Mouse (Mus musculus): ENCODE results near the gene Zfp128.

DNA sequence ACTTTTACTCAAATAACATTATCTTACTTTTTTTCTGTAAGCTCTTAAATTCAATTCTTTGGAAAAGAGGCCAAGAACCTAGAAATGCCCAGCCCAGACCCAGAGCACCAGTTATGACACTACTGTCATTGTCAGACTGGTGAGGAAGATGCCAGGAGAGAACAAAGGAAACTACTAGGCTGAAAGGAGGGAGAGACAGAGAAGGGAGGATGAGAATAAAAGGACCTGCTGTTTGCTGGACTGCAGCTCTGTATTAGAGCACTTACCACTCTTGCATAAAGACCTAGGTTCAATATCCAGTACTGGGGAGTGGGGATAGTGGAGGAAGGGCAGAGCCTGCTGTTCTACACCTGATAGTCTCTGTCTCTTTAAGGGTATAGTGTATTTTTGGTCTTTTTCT lies 941 bp upstream of the Zfp128 start:
- no peak for TF ChIP-seq CTCF (IDR thresholded peaks at IDR 0.05; ENCODE audit: control insufficient read depth, insufficient read depth, insufficient read length)
- no peak for TF ChIP-seq USF1 (IDR thresholded peaks at IDR 0.05; ENCODE audit: low read depth)
- no peak for TF ChIP-seq MAX (IDR thresholded peaks at IDR 0.05)
- no peak for TF ChIP-seq CEBPB (IDR thresholded peaks at IDR 0.05; ENCODE audit: low read depth)
- TF ChIP-seq MYOD1 (IDR thresholded peaks at IDR 0.05; ENCODE audit: control insufficient read depth, insufficient read length, low read depth), result no peak

All from C2C12 (cell line).